Mouse (Mus musculus): ENCODE measurements around the gene Svop.

Svop gene

GRCm38 (mm10) chr5:114091057-114091807 is at the start of gene Svop:
Gene Svop (minus strand): TSS chr5:114091570.
- DNase-seq: peak; percentile 84

- DNase-seq: peak; percentile 94
These were observed 47.8 kb upstream of the Svop start for GRCm38 (mm10) chr5:114139175-114139574.

- peak; percentile 68 for DNase-seq
These were observed 47.2 kb upstream of the Svop start for GRCm38 (mm10) chr5:114138277-114139164.

- no peak for DNase-seq
These were observed 46.3 kb upstream of the Svop start for GRCm38 (mm10) chr5:114137481-114138276.

- DNase-seq: no peak
These were observed 44.1 kb upstream of the Svop start for GRCm38 (mm10) chr5:114135516-114135915.

GRCm38 (mm10) chr5:114134091-114134534 is 42.7 kb upstream of the Svop start:
- DNase-seq: peak; percentile 83

GRCm38 (mm10) chr5:114132841-114133240 is 41.5 kb upstream of the Svop start:
- DNase-seq: no peak

- DNase-seq: peak; percentile 54
These were observed 40.1 kb upstream of the Svop start for GRCm38 (mm10) chr5:114131521-114131840.

- peak; percentile 94 for DNase-seq
These were observed 39.5 kb upstream of the Svop start for GRCm38 (mm10) chr5:114130698-114131520.

GRCm38 (mm10) chr5:114130211-114130605 is 38.8 kb upstream of the Svop start, which contains the start of gene Ung:
Gene Ung (plus strand): TSS chr5:114130386.
- DNase-seq: peak; percentile 51

- DNase-seq: no peak
These were observed 38.3 kb upstream of the Svop start for GRCm38 (mm10) chr5:114129550-114130210.

- DNase-seq: peak; percentile 86
These were observed 36.3 kb upstream of the Svop start, which contains the start of gene Alkbh2 for GRCm38 (mm10) chr5:114127374-114128349. Gene Alkbh2 (minus strand): TSS chr5:114128218.

- no peak for DNase-seq
These were observed 35.3 kb upstream of the Svop start for GRCm38 (mm10) chr5:114126499-114127244.

- DNase-seq: no peak
These were observed 34.6 kb upstream of the Svop start for GRCm38 (mm10) chr5:114126008-114126407.

GRCm38 (mm10) chr5:114119806-114120205 is 28.4 kb upstream of the Svop start:
- no peak for DNase-seq

- no peak for DNase-seq
These were observed 25.2 kb upstream of the Svop start for GRCm38 (mm10) chr5:114116586-114116985.

- DNase-seq: no peak
These were observed 23.7 kb upstream of the Svop start for GRCm38 (mm10) chr5:114115030-114115429.

GRCm38 (mm10) chr5:114113334-114113733 is 22.0 kb upstream of the Svop start:
- no peak for DNase-seq

- no peak for DNase-seq
These were observed 15.1 kb upstream of the Svop start for GRCm38 (mm10) chr5:114106391-114106935.
